Mouse (Mus musculus): Measurements from ENCODE around the gene Olfm2.

DNA sequence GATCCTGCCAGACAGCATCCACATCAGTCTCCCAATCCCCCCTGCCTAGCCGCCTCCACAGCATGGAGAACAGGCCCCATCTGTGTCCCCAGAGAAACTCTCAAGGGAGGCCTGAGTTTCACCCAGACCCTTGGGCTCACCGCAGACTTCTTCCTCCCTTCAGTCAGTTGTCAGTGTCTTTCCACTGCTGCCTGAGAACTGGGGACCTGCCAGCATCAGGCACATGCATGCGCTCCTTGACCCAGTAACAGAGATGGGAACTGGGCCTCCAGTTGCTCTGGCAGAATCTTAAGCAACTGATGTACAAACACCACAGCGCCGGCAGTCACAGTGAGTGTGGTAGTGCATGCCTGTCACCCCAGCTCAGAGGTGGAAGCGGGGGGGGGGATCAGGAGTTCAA, 12.7 kb upstream of the Olfm2 start:
- no peak for TF ChIP-seq CTCF (IDR thresholded peaks at IDR 0.05; ENCODE audit: extremely low read depth, insufficient read depth, insufficient read length, insufficient replicate concordance)
- TF ChIP-seq POLR2A (IDR thresholded peaks at IDR 0.05; ENCODE audit: low read depth, low read length), result no peak

Measured in spleen, adult 2 months (tissue).